Mouse (Mus musculus) C2C12 (cell line): ENCODE measurements around the gene Dab2ip.

ENCODE experiments used
- CTCF ChIP-seq: IDR thresholded peaks from one replicate; pipeline ENCODE4 v1.5.1; 2011; ENCODE audit not compliant: control insufficient read depth, insufficient read depth, insufficient read length
- FOSL1 ChIP-seq: IDR thresholded peaks from one replicate; pipeline ENCODE4 v1.8.0; 2011; ENCODE audit warnings: mild to moderate bottlenecking, low read length; ENCODE audit not compliant: poor library complexity, insufficient read depth, severe bottlenecking
- MAX ChIP-seq: IDR thresholded peaks from one replicate; pipeline ENCODE4 v1.6.1; 2011; ENCODE audit warnings: mild to moderate bottlenecking, control low read depth
- MYOD1 ChIP-seq: IDR thresholded peaks from one replicate; pipeline ENCODE4 v1.6.1; 2011; ENCODE audit warnings: low read depth; ENCODE audit not compliant: control insufficient read depth, insufficient read length
- USF1 ChIP-seq: IDR thresholded peaks from one replicate; pipeline ENCODE4 v1.6.1; 2011; ENCODE audit warnings: low read depth, mild to moderate bottlenecking, control low read depth, moderate library complexity

- no peak for TF ChIP-seq FOSL1
- no peak for TF ChIP-seq MAX
- no peak for TF ChIP-seq CTCF
- no peak for TF ChIP-seq USF1
- no peak for TF ChIP-seq MYOD1
Observed at GRCm38 (mm10) chr2:35693037-35693436, 135.0 kb downstream of the Dab2ip start.
